Mouse (Mus musculus): ENCODE results near the gene Sval3.

- TF ChIP-seq EP300 (IDR thresholded peaks at IDR 0.05; ENCODE audit: low read depth in 1 of 2, low read length in 2 of 2), result no peak
- TF ChIP-seq ELF1 (IDR thresholded peaks at IDR 0.05; ENCODE audit: low read depth, low read length), result no peak
- TF ChIP-seq POLR2AphosphoS5 (IDR thresholded peaks at IDR 0.05; ENCODE audit: borderline replicate concordance, low read depth, low read length), result no peak
- no peak for TF ChIP-seq POLR2A (IDR thresholded peaks at IDR 0.05; ENCODE audit: control insufficient read depth in 1 of 2, insufficient read depth in 1 of 2, low read depth in 1 of 2, low read length in 2 of 2, poor library complexity in 1 of 2)
- TF ChIP-seq CTCF (IDR thresholded peaks at IDR 0.05 in 2 of 3, conservative IDR thresholded peaks at IDR 0.05 in 1 of 3; ENCODE audit: control insufficient read depth in 1 of 3, insufficient read depth in 1 of 3, low read depth in 2 of 3, low read length in 3 of 3, poor library complexity in 1 of 3, severe bottlenecking in 1 of 3), result no peak
- TF ChIP-seq MAFK (IDR thresholded peaks at IDR 0.05; ENCODE audit: borderline replicate concordance, low read depth, low read length), result no peak
- no peak for TF ChIP-seq GATA1 (IDR thresholded peaks at IDR 0.05; ENCODE audit: low read depth, low read length)
- no peak for TF ChIP-seq MYB (IDR thresholded peaks at IDR 0.05; ENCODE audit: low read depth, low read length)
- TF ChIP-seq USF1 (IDR thresholded peaks at IDR 0.05; ENCODE audit: low read depth, low read length), result no peak
- TF ChIP-seq POLR2AphosphoS2 (IDR thresholded peaks at IDR 0.05; ENCODE audit: low read length), result no peak
- no peak for TF ChIP-seq GABPA (IDR thresholded peaks at IDR 0.05; ENCODE audit: low read depth, low read length)
- no peak for TF ChIP-seq MAX (IDR thresholded peaks at IDR 0.05; ENCODE audit: low read length)
- no peak for TF ChIP-seq CHD2 (IDR thresholded peaks at IDR 0.05; ENCODE audit: low read length)
These were observed at the start of gene Sval3 for GRCm38 (mm10) chr6:41967840-41968239.
